Comparison of ENCODE assay signal across 13 mouse cellular contexts in genomic region chr15:77079890-77080361, GRCm38 (mm10). TPM values are rescaled to one million over a fixed set of nuclear protein-coding genes. Genes with fewer than 3 reads are reported as not detected.
DNase-seq lines count a peak whose midpoint lies in the region; ATAC-seq and TF ChIP-seq lines count a peak whose summit lies in the region.
"Had no signal": no experiment of that assay in that cellular context is flagged by ENCODE, and none has a peak within 500 bp of the region (broad histone marks: within the 10 kb centered on the region; RNA-seq: fewer than 3 reads in every experiment).

No protein-coding gene starts in this region.

- H3K36me3 ChIP-seq in forebrain, postnatal 0 days (ENCODE audit: insufficient read depth) = peaks cover 50% of the 10 kb centered on the region
- H3K36me3 ChIP-seq in forebrain, embryonic 15.5 days = peaks cover 56% of the 10 kb centered on the region
- peaks cover 64% of the 10 kb centered on the region for H3K36me3 ChIP-seq in neural tube, embryonic 15.5 days
- H3K36me3 ChIP-seq: G1E had no signal

- no peak for TF ChIP-seq CTCF in forebrain, postnatal 0 days (IDR thresholded peaks at IDR 0.05; ENCODE audit: low read depth)

- H3K27ac ChIP-seq in forebrain, postnatal 0 days (ENCODE audit: low read depth, low read length) = no peak overlapping the region; the same call in 1 of the 2 replicates
- no peak overlapping the region for H3K27ac ChIP-seq in forebrain, embryonic 15.5 days (replicated peaks)
- peak overlapping the region; percentile 28; the same call in 1 of the 2 replicates for H3K27ac ChIP-seq in neural tube, embryonic 15.5 days (replicated peaks)

- H3K9ac ChIP-seq in forebrain, postnatal 0 days = no peak overlapping the region
- no peak overlapping the region for H3K9ac ChIP-seq in forebrain, embryonic 15.5 days (replicated peaks)
- no peak overlapping the region for H3K9ac ChIP-seq in neural tube, embryonic 15.5 days (replicated peaks)

- no peaks in the 10 kb centered on the region for H3K9me3 ChIP-seq in forebrain, postnatal 0 days (ENCODE audit: low read length)
- H3K9me3 ChIP-seq in forebrain, embryonic 15.5 days = no peaks in the 10 kb centered on the region
- no peaks in the 10 kb centered on the region for H3K9me3 ChIP-seq in neural tube, embryonic 15.5 days (replicated peaks)
- H3K9me3 ChIP-seq: G1E; megakaryocyte, embryonic 14.5 days had no signal

- no peak for DNase-seq in forebrain, postnatal 0 days
- DNase-seq in neural tube, embryonic 10.5 days (ENCODE audit: extremely low spot score, low spot score) = no peak
- DNase-seq in gastrocnemius, postnatal 10 days = peak; percentile 38
- peak; percentile 63 for DNase-seq in skeletal muscle tissue, adult 2 months (ENCODE audit: low read depth, low spot score)
- DNase-seq in MN1 (ENCODE audit: low spot score) = no peak
- DNase-seq in testis, postnatal 10 days (ENCODE audit: low spot score) = no peak
- DNase-seq: thymus, adult 18-20 months had no signal

- ATAC-seq in forebrain, postnatal 0 days = peak; percentile 34; the same call in 1 of the 2 replicates
- ATAC-seq in forebrain, embryonic 15.5 days (replicated peaks) = no peak
- no peak for ATAC-seq in neural tube, embryonic 15.5 days (ENCODE audit: low FRiP score)
- ATAC-seq: intestine, embryonic 16.5 days had no signal

- H3K4me3 ChIP-seq in forebrain, postnatal 0 days (ENCODE audit: low read depth, low read length) = no peak overlapping the region
- no peak overlapping the region for H3K4me3 ChIP-seq in forebrain, embryonic 15.5 days
- no peak overlapping the region for H3K4me3 ChIP-seq in neural tube, embryonic 15.5 days (replicated peaks)
- H3K4me3 ChIP-seq: megakaryocyte, embryonic 14.5 days had no signal

- no peaks in the 10 kb centered on the region for H3K27me3 ChIP-seq in forebrain, postnatal 0 days (ENCODE audit: insufficient read depth, low read length)
- H3K27me3 ChIP-seq in forebrain, embryonic 15.5 days = no peaks in the 10 kb centered on the region
- no peaks in the 10 kb centered on the region for H3K27me3 ChIP-seq in neural tube, embryonic 15.5 days (replicated peaks)

- H3K4me2 ChIP-seq in forebrain, postnatal 0 days (ENCODE audit: low read depth) = no peak overlapping the region
- no peak overlapping the region for H3K4me2 ChIP-seq in forebrain, embryonic 15.5 days (replicated peaks)
- no peak overlapping the region for H3K4me2 ChIP-seq in neural tube, embryonic 15.5 days

- H3K4me1 ChIP-seq in forebrain, postnatal 0 days (ENCODE audit: insufficient read depth) = no peaks in the 10 kb centered on the region
- 0 out of 2 replicates have a peak, but pooled peaks cover 14% of the 10 kb centered on the region for H3K4me1 ChIP-seq in forebrain, embryonic 15.5 days
- H3K4me1 ChIP-seq in neural tube, embryonic 15.5 days = peaks cover 13% of the 10 kb centered on the region
- H3K4me1 ChIP-seq: megakaryocyte, embryonic 14.5 days had no signal

- WGBS in forebrain, postnatal 0 days = 62% methylated on average over 11 of the region's 11 CpGs
- 66% methylated on average over 11 of the region's 11 CpGs for WGBS in forebrain, embryonic 15.5 days
- 72% methylated on average over 11 of the region's 11 CpGs for WGBS in neural tube, embryonic 15.5 days

RNA-seq across cellular contexts. Expression of gene Mb, which starts 29.5 kb away (rescaled TPM):
- 0.62 and 3.6 TPM in 2 replicates for total RNA-seq in forebrain, postnatal 0 days (2014; rRNA removed)
- polyA plus RNA-seq in forebrain, postnatal 0 days (2015; fragmentation: Nextera tagmentation; extraction: Ambion mirVana) = 0.21 and 0.33 TPM in 2 replicates
- 0.31 TPM in 1 of 2 replicates, not detected in the other for polyA plus RNA-seq in forebrain, embryonic 15.5 days (2015; fragmentation: Nextera tagmentation; extraction: Ambion mirVana)
- 1.3 TPM in 2 replicates for polyA plus RNA-seq in neural tube, embryonic 15.5 days (2015; fragmentation: Nextera tagmentation; extraction: Ambion mirVana)
- 100 to 1,000 TPM; 415 to 512 TPM for total RNA-seq in gastrocnemius, postnatal 10 days (2021)
- total RNA-seq: G1E; left cerebral cortex, postnatal 10 days had no signal
- polyA plus RNA-seq: G1E had no signal

RNA-seq across cellular contexts. Expression of gene Apol6, which starts 35.4 kb away (rescaled TPM):
- 0.19 TPM in 1 of 2 replicates, not detected in the other for total RNA-seq in forebrain, postnatal 0 days (2014; rRNA removed)
- polyA plus RNA-seq in forebrain, postnatal 0 days (2015; fragmentation: Nextera tagmentation; extraction: Ambion mirVana) = not detected in 2 replicates
- not detected in 2 replicates for polyA plus RNA-seq in forebrain, embryonic 15.5 days (2015; fragmentation: Nextera tagmentation; extraction: Ambion mirVana)
- 0.54 TPM in 1 of 2 replicates, not detected in the other for polyA plus RNA-seq in neural tube, embryonic 15.5 days (2015; fragmentation: Nextera tagmentation; extraction: Ambion mirVana)
- 10 to 100 TPM; 15.0 to 18.9 TPM for total RNA-seq in gastrocnemius, postnatal 10 days (2021)
- polyA plus RNA-seq: G1E had no signal

Comparison
In these comparisons a context has a peak if more than half of its experiments do, and no peak if none do; other contexts are left out.
1. DNase-seq: peak in gastrocnemius, postnatal 10 days (single experiment) and skeletal muscle tissue, adult 2 months (single experiment); none in forebrain, postnatal 0 days (single experiment), neural tube, embryonic 10.5 days (single experiment), MN1 (single experiment) and testis, postnatal 10 days (single experiment).